Mouse (Mus musculus): ENCODE measurements around the gene Gm9958. TPM values are rescaled to one million over a fixed set of nuclear protein-coding genes. Genes with fewer than 3 reads are reported as not detected.

The Gm9958 gene
- polyA plus RNA-seq, 1 experiment, result 0.06 TPM

- TF ChIP-seq TAL1 (IDR thresholded peaks at IDR 0.05; ENCODE audit: low read length), result no peak
- TF ChIP-seq GATA1 (IDR thresholded peaks at IDR 0.05; ENCODE audit: low read length), result no peak
- Histone ChIP-seq H3K36me3 (ENCODE audit: control insufficient read depth) (no peaks in the 10 kb centered on the region), H3K4me3 (replicated peaks) (no peak overlapping the region), H3K27me3 (ENCODE audit: control insufficient read depth) (no peaks in the 10 kb centered on the region), H3K9me3 (ENCODE audit: control insufficient read depth, low read length) (no peaks in the 10 kb centered on the region), H3K4me1 (ENCODE audit: control insufficient read depth) (no peaks in the 10 kb centered on the region)
Observed at GRCm38 (mm10) chr5:90383080-90383479, 16.1 kb downstream of the Gm9958 start.

- no peaks in the 10 kb centered on the region for H3K27me3 ChIP-seq (ENCODE audit: control insufficient read depth)
- TF ChIP-seq TAL1 (IDR thresholded peaks at IDR 0.05; ENCODE audit: low read length) (no peak), GATA1 (IDR thresholded peaks at IDR 0.05; ENCODE audit: low read length) (no peak)
- H3K9me3 ChIP-seq (ENCODE audit: control insufficient read depth, low read length), result no peaks in the 10 kb centered on the region
- no peaks in the 10 kb centered on the region for H3K36me3 ChIP-seq (ENCODE audit: control insufficient read depth)
- H3K4me1 ChIP-seq (ENCODE audit: control insufficient read depth), result no peaks in the 10 kb centered on the region
- H3K4me3 ChIP-seq (replicated peaks), result no peak overlapping the region
Observed at GRCm38 (mm10) chr5:90393764-90394163, 26.8 kb downstream of the Gm9958 start.

GRCm38 (mm10) chr5:90394322-90394721 is 27.3 kb downstream of the Gm9958 start:
- Histone ChIP-seq H3K4me1 (ENCODE audit: control insufficient read depth) (no peaks in the 10 kb centered on the region), H3K27me3 (ENCODE audit: control insufficient read depth) (no peaks in the 10 kb centered on the region), H3K4me3 (replicated peaks) (no peak overlapping the region), H3K9me3 (ENCODE audit: control insufficient read depth, low read length) (no peaks in the 10 kb centered on the region), H3K36me3 (ENCODE audit: control insufficient read depth) (no peaks in the 10 kb centered on the region)
- TF ChIP-seq TAL1 (IDR thresholded peaks at IDR 0.05; ENCODE audit: low read length), result no peak
- TF ChIP-seq GATA1 (IDR thresholded peaks at IDR 0.05; ENCODE audit: low read length), result no peak

- H3K4me1 ChIP-seq (ENCODE audit: control insufficient read depth), result no peaks in the 10 kb centered on the region
- no peaks in the 10 kb centered on the region for H3K9me3 ChIP-seq (ENCODE audit: control insufficient read depth, low read length)
- H3K4me3 ChIP-seq (replicated peaks), result no peak overlapping the region
- no peaks in the 10 kb centered on the region for H3K27me3 ChIP-seq (ENCODE audit: control insufficient read depth)
- H3K36me3 ChIP-seq (ENCODE audit: control insufficient read depth), result no peaks in the 10 kb centered on the region
- TF ChIP-seq GATA1 (IDR thresholded peaks at IDR 0.05; ENCODE audit: low read length) (no peak), TAL1 (IDR thresholded peaks at IDR 0.05; ENCODE audit: low read length) (no peak)
Observed at GRCm38 (mm10) chr5:90396817-90397216, 29.8 kb downstream of the Gm9958 start.

- TF ChIP-seq GATA1 (IDR thresholded peaks at IDR 0.05; ENCODE audit: low read length) (no peak), TAL1 (IDR thresholded peaks at IDR 0.05; ENCODE audit: low read length) (no peak)
Observed at GRCm38 (mm10) chr5:90405210-90405609, 38.2 kb downstream of the Gm9958 start.

GRCm38 (mm10) chr5:90414142-90414924 is 47.3 kb downstream of the Gm9958 start:
- no peak overlapping the region for H3K4me3 ChIP-seq (replicated peaks)
- no peak for TF ChIP-seq GATA1 (IDR thresholded peaks at IDR 0.05; ENCODE audit: low read length)
- no peaks in the 10 kb centered on the region for H3K4me1 ChIP-seq (ENCODE audit: control insufficient read depth)
- H3K27me3 ChIP-seq (ENCODE audit: control insufficient read depth), result no peaks in the 10 kb centered on the region
- H3K9me3 ChIP-seq (ENCODE audit: control insufficient read depth, low read length), result no peaks in the 10 kb centered on the region
- no peaks in the 10 kb centered on the region for H3K36me3 ChIP-seq (ENCODE audit: control insufficient read depth)

More at GRCm38 (mm10) chr5:90405210-90405609, 38.2 kb downstream of the Gm9958 start:
- no peaks in the 10 kb centered on the region for H3K4me1 ChIP-seq (ENCODE audit: control insufficient read depth)
- H3K9me3 ChIP-seq (ENCODE audit: control insufficient read depth, low read length), result no peaks in the 10 kb centered on the region
- H3K4me3 ChIP-seq (replicated peaks), result no peak overlapping the region
- no peaks in the 10 kb centered on the region for H3K36me3 ChIP-seq (ENCODE audit: control insufficient read depth)
- no peaks in the 10 kb centered on the region for H3K27me3 ChIP-seq (ENCODE audit: control insufficient read depth)

GRCm38 (mm10) chr5:90414925-90415295 is 47.9 kb downstream of the Gm9958 start:
- Histone ChIP-seq H3K4me1 (ENCODE audit: control insufficient read depth) (no peaks in the 10 kb centered on the region), H3K36me3 (ENCODE audit: control insufficient read depth) (no peaks in the 10 kb centered on the region), H3K9me3 (ENCODE audit: control insufficient read depth, low read length) (no peaks in the 10 kb centered on the region), H3K27me3 (ENCODE audit: control insufficient read depth) (no peaks in the 10 kb centered on the region), H3K4me3 (replicated peaks) (no peak overlapping the region)
- TF ChIP-seq GATA1 (IDR thresholded peaks at IDR 0.05; ENCODE audit: low read length) (no peak), TAL1 (IDR thresholded peaks at IDR 0.05; ENCODE audit: low read length) (no peak)

Other genes with a start within 250 kb of the Gm9958 start
- 2.6 TPM in 2 replicates for gene Cox18, start 143.2 kb upstream of the Gm9958 start, polyA plus RNA-seq (2012)
- gene Ankrd17, start 627 bp upstream of the Gm9958 start, polyA plus RNA-seq (2012), result 0.48 and 0.51 TPM in 2 replicates
- gene Alb, start 93.7 kb downstream of the Gm9958 start, polyA plus RNA-seq (2012), result 0.52 and 0.75 TPM in 2 replicates
- 1.9 TPM in 2 replicates for gene Afp, start 123.5 kb downstream of the Gm9958 start, polyA plus RNA-seq (2012)
- gene Afm, start 151.7 kb downstream of the Gm9958 start, polyA plus RNA-seq (2012), result not detected in 2 replicates
- gene 5830473C10Rik, start 193.9 kb downstream of the Gm9958 start, polyA plus RNA-seq (2012), result not detected in 2 replicates